Mouse (Mus musculus) MEL (cell line): ENCODE results near the gene Dhrs11.

Source experiments
- CHD1 ChIP-seq: IDR thresholded peaks from 2 replicates; pipeline ENCODE4 v1.6.1; 2012; ENCODE audit warnings: low read depth, mild to moderate bottlenecking, inconsistent platforms, low read length, improper control_type of control experiment
- CHD2 ChIP-seq: IDR thresholded peaks from 2 replicates; pipeline ENCODE4 v1.6.1; 2011; ENCODE audit warnings: low read length, improper control_type of control experiment
- CTCF ChIP-seq, 3 experiments: IDR thresholded peaks in 2 of 3; conservative IDR thresholded peaks in 1 of 3; 2 replicates each; pipeline ENCODE4 v1.5.1; 2011 to 2012; ENCODE audit warnings: low read length in 3 of 3, low read depth in 2 of 3, mild to moderate bottlenecking in 2 of 3, improper control_type of control experiment in 1 of 3, inconsistent platforms in 1 of 3, mixed read lengths in 1 of 3, moderate library complexity in 1 of 3; ENCODE audit not compliant: control insufficient read depth in 1 of 3, insufficient read depth in 1 of 3, poor library complexity in 1 of 3, severe bottlenecking in 1 of 3
- EP300 ChIP-seq, 2 experiments: IDR thresholded peaks; 2 replicates each; pipeline ENCODE4 v1.6.1; 2011; ENCODE audit warnings: improper control_type of control experiment in 2 of 2, low read length in 2 of 2, low read depth in 1 of 2, mild to moderate bottlenecking in 1 of 2

DNA sequence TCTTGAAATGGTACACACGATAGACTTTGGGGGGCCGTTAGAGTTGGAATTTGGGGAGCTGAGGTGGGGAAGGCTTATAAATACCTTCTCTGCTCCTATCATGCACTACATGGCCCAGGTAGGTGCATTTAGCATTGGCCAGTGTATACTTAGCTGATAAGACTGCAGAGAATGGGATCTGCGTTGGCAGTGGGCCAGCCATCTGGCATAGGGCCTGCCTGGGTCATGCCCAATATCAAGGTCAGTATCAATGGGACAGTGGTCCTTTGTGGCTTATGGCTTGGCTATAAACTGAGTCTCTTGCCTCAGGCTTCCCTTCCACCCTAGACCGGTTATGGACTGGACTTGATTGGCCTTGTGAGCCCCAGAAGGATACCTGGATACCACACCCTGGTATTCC lies 24.4 kb downstream of the Dhrs11 start:
- no peak for TF ChIP-seq EP300 (IDR thresholded peaks at IDR 0.05; ENCODE audit: low read depth in 1 of 2, low read length in 2 of 2)
- TF ChIP-seq CHD2 = no peak
- TF ChIP-seq CHD1 = no peak
- TF ChIP-seq CTCF (IDR thresholded peaks at IDR 0.05 in 2 of 3, conservative IDR thresholded peaks at IDR 0.05 in 1 of 3; ENCODE audit: control insufficient read depth in 1 of 3, insufficient read depth in 1 of 3, low read depth in 2 of 3, low read length in 3 of 3, poor library complexity in 1 of 3, severe bottlenecking in 1 of 3) = no peak
